Mouse (Mus musculus) liver, embryonic 12.5 days (tissue): Measurements from ENCODE around the gene Gm5678. TPM values are rescaled to one million over a fixed set of nuclear protein-coding genes. Genes with fewer than 3 reads are reported as not detected.
"Not testable (repeated sequence)": the region's sequence is repeated elsewhere in the genome, so short reads cannot be mapped to it uniquely, and the experiment has no call there.

Experiments
- ATAC-seq: fragments of 200-750 bp; cut with Nextera tagmentation; 2 replicates; pipeline ENCODE4 v1.8.0; 2017; ENCODE audit warnings: moderate number of reproducible peaks, mild to moderate bottlenecking, moderate library complexity
- H3K27ac ChIP-seq: fragments of 300-500 bp; sonication (generic); 2 replicates; pipeline ENCODE4 v1.5.1; 2016; ENCODE audit warnings: mild to moderate bottlenecking
- H3K27me3 ChIP-seq: fragments of 300-500 bp; sonication (generic); replicated peaks from 2 replicates; pipeline ENCODE4 v1.6.1; 2016; ENCODE audit warnings: mild to moderate bottlenecking, moderate library complexity
- H3K36me3 ChIP-seq: fragments of 300-500 bp; sonication (generic); 2 replicates; pipeline ENCODE4 v1.6.1; 2016; ENCODE audit warnings: mild to moderate bottlenecking, moderate library complexity
- H3K4me1 ChIP-seq: fragments of 300-500 bp; sonication (generic); 2 replicates; pipeline ENCODE4 v1.6.1; 2016
- H3K4me2 ChIP-seq: fragments of 300-500 bp; sonication (generic); 2 replicates; pipeline ENCODE4 v1.6.1; 2016; ENCODE audit warnings: mild to moderate bottlenecking, moderate library complexity
- H3K4me3 ChIP-seq: fragments of 300-500 bp; sonication (generic); 2 replicates; pipeline ENCODE4 v1.5.1; 2016; ENCODE audit warnings: mild to moderate bottlenecking, moderate library complexity
- H3K9ac ChIP-seq: fragments of 300-500 bp; sonication (generic); 2 replicates; pipeline ENCODE4 v1.6.1; 2016; ENCODE audit warnings: mild to moderate bottlenecking, moderate library complexity
- H3K9me3 ChIP-seq: fragments of 300-500 bp; sonication (generic); replicated peaks from 2 replicates; pipeline ENCODE4 v1.6.1; 2016; ENCODE audit warnings: mild to moderate bottlenecking, moderate library complexity
- WGBS: fragments of 180-500 bp; shearing (Covaris S2); methylation state at CpG from one replicate; pipeline ENCODE4 v1.1.7; 2016; ENCODE audit not compliant: insufficient replicate concordance; 5-methylcytosine and 5-hydroxymethylcytosine counted together
- polyA plus RNA-seq: library from polyadenylated mRNA; unstranded; fragments of >200 nt; fragmentation: Nextera tagmentation; extraction: Ambion mirVana; gene quantifications from 2 replicates; pipeline ENCODE4 v1.2.1, GENCODE M21; 2016

Gene Gm5678
- polyA plus RNA-seq, 1 experiment from 2014 or later: not detected

GRCm38 (mm10) chr16:93610961-93611360 is 16.9 kb upstream of the Gm5678 start:
- 77% methylated on average over 4 of the region's 4 CpGs for WGBS
- Histone ChIP-seq H3K4me1 (peaks cover 19% of the 10 kb centered on the region), H3K4me3 (no peak overlapping the region), H3K27me3 (peaks cover 11% of the 10 kb centered on the region; the same call in 1 of the 2 replicates), H3K27ac (no peak overlapping the region), H3K9ac (no peak overlapping the region), H3K9me3 (no peaks in the 10 kb centered on the region), H3K36me3 (peaks cover 5% of the 10 kb centered on the region), H3K4me2 (no peak overlapping the region)
- ATAC-seq: no peak

DNA sequence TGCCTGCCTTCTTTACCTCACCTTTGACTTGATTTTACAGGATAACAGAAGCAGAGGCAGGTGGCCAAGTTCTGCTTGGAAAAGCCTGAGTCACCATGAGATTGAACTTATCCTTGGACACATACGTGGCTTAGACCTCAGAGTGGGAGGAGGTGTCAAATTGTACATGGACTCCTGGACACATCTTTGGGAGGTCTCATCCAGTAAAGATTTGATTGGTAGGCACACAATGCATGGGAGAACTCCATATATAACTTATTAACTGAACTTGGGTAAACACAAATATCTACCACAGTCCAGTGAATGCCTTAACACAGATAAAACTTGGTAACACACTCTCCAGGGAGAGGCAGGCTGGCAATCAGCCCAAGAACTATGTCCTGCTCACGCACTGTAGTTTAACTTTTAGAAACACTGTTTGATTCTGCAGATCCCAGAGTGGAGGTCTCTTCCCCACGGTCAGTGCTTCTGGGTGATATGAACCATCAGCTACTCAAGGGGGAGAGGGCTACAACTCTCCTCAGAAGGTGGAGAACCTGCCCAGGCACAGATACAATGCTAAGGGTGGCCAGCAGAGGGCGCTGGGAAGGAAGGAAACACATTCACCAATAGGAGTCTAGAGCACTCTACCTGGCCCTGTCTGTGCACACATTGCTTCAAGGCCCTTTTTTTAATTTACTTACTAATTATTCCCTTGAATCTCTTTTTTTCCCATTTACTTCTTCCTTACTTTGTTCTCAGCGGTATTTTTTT is 12.6 kb upstream of the Gm5678 start:
- Histone ChIP-seq H3K27me3 (0 out of 2 replicates have a peak, but pooled peaks cover 3% of the 10 kb centered on the region), H3K4me3 (no peak overlapping the region), H3K4me2 (no peak overlapping the region), H3K4me1 (no peaks in the 10 kb centered on the region), H3K27ac (no peak overlapping the region), H3K36me3 (no peaks in the 10 kb centered on the region), H3K9me3 (no peaks in the 10 kb centered on the region), H3K9ac (no peak overlapping the region)
- ATAC-seq: no peak
- 23% methylated on average over 5 of the region's 5 CpGs for WGBS

DNA sequence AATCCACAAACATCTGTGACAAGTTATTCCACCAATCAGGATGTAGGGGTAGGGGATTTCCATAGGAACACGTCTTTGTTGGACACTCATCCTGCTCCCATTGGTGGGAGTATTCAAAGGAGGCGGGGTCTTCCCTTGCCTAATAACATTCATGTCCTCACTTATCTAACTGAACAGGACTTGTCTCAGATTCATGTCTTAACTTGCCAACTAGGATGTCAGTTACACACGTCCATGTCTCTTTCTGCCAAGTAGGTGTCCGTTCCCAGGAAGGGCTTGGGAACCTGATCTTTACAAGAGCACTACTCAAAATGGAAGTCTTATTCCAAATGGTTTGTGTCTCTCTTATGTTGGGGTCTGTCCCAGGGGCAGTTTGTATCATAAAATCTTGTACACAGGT is 4.1 kb upstream of the Gm5678 start:
- H3K36me3 ChIP-seq, H3K9me3 ChIP-seq, H3K9ac ChIP-seq, ATAC-seq, H3K4me2 ChIP-seq, H3K4me3 ChIP-seq, H3K4me1 ChIP-seq, H3K27ac ChIP-seq: not testable (repeated sequence)
- 61% methylated on average over 4 of the region's 4 CpGs for whole genome bisulfite sequencing
- H3K27me3 ChIP-seq: peaks cover 24% of the 10 kb centered on the region; the same call in 1 of the 2 replicates

DNA sequence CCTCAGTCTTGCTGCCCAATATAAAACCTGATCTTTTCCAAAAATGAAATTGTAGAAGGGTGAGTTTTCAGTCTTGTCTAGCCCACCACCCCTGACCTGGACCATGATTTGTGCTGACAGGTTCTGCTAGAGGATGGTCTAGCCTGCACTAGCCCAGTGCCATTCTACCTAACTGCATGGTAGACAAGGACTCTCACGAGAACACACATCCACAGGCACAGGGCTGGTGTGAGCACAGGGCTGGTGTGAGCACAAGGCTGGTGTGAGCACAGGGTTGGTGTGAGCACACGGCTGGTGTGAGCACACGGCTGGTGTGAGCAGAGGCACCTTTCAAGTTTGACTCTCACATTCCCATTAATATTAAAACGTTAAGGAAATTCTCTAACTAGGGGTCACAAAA is 3.2 kb upstream of the Gm5678 start:
- Histone ChIP-seq H3K36me3 (no peaks in the 10 kb centered on the region), H3K27ac (no peak overlapping the region), H3K9ac (no peak overlapping the region), H3K9me3 (no peaks in the 10 kb centered on the region), H3K4me2 (no peak overlapping the region), H3K4me3 (no peak overlapping the region), H3K4me1 (no peaks in the 10 kb centered on the region), H3K27me3 (peaks cover 24% of the 10 kb centered on the region; the same call in 1 of the 2 replicates)
- ATAC-seq: no peak
- 60% methylated on average over 4 of the region's 4 CpGs for WGBS

DNA sequence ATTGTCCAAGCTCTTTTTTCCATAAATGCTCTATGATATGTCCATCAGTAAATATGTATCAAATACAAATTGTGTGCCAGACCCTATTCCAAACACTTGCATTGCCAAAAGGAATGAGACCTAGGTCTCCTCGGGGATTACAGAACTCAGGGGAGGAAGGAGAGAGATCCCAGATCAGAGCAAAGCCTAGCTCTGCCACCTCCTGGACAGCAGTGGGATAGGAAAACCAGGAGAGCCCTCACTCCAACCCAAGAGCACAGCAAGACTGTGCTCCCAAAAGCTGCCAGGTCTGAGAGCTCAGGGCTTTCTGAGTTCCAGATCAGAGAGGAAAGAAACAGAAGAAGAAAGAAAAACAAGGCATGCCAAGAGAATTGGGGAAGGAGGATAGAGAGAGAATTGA is 1.2 kb upstream of the Gm5678 start:
- Histone ChIP-seq H3K4me3 (no peak overlapping the region), H3K9ac (no peak overlapping the region), H3K36me3 (no peaks in the 10 kb centered on the region), H3K9me3 (no peaks in the 10 kb centered on the region), H3K4me2 (no peak overlapping the region), H3K27me3 (peaks cover 27% of the 10 kb centered on the region; the same call in 1 of the 2 replicates), H3K27ac (no peak overlapping the region), H3K4me1 (no peaks in the 10 kb centered on the region)
- 11% methylated on average over 1 of the region's 1 CpGs for WGBS
- no peak for ATAC-seq

- 29% methylated on average over 4 of the region's 4 CpGs for WGBS
- H3K9me3 ChIP-seq: no peaks in the 10 kb centered on the region
- H3K4me2 ChIP-seq: no peak overlapping the region
- H3K4me1 ChIP-seq: no peaks in the 10 kb centered on the region
- no peak overlapping the region for H3K4me3 ChIP-seq
- ATAC-seq: no peak
- no peaks in the 10 kb centered on the region; the same call in 1 of the 2 replicates for H3K27me3 ChIP-seq
- H3K27ac ChIP-seq: no peak overlapping the region
- H3K9ac ChIP-seq: no peak overlapping the region
- H3K36me3 ChIP-seq: no peaks in the 10 kb centered on the region
Observed at GRCm38 (mm10) chr16:93644006-93644405, 16.1 kb downstream of the Gm5678 start.

DNA sequence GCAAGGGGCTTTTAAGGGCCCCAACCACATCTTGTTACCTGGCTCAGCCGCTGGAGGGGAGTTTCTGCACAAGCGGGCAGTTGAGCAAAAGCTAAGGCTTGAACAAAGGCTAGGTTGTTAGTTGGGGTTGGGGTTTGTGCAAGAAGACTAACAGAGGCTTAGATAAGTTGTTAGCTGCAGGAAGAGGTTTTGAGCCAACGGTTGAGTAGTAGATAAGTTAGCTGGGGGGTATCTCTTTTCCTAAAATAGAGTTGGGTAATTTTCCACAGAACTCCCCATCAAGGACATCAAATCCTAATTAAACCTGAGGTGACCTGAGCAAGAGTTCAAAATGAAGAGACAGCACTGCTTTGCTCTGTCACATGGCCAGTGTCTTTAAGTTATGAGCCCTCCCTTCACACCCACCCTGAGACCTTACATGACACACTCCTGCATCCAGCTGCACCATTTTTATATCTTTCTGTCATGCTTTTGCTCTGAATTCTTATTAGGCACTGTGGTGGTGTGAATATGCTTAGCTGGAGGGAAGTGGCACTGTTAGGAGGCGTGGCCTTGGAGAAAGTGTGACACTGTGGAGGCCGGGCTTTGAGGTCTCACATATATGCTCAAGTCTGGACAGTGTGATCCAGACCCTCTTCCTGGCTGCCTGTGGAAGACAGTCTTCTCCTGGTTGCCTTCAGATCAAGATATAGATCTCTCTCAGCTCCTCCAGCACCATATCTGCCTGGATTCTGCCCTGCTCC is 20.7 kb downstream of the Gm5678 start:
- Histone ChIP-seq H3K27ac (no peak overlapping the region), H3K4me3 (no peak overlapping the region), H3K9ac (no peak overlapping the region), H3K36me3 (no peaks in the 10 kb centered on the region), H3K4me1 (no peaks in the 10 kb centered on the region), H3K27me3 (0 out of 2 replicates have a peak, but pooled peaks cover 5% of the 10 kb centered on the region), H3K9me3 (no peaks in the 10 kb centered on the region), H3K4me2 (no peak overlapping the region)
- no peak for ATAC-seq
- 49% methylated on average over 5 of the region's 5 CpGs for WGBS

DNA sequence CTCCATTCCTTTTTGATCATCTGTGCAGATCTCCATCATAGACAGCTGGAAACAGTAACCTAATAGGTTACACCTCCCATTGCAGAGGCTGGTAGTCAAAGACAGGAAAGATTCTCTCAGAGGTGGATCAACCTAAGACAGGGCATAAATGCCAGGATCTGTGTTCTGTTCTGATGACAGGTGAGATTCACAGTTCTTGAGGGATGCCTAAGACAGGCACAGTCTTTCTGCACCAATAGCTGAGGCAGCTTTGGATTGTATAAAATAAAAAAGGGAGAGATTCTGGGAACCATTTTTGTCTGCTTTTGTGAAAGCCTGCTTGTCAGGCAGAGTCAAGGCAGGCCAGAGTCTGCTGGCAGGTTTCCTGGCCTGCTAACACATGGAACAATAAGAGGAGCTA is 40.1 kb downstream of the Gm5678 start:
- Histone ChIP-seq H3K27me3 (no peaks in the 10 kb centered on the region; the same call in 1 of the 2 replicates), H3K4me2 (no peak overlapping the region), H3K4me1 (no peaks in the 10 kb centered on the region), H3K27ac (no peak overlapping the region), H3K36me3 (no peaks in the 10 kb centered on the region), H3K9ac (no peak overlapping the region), H3K9me3 (peaks cover 10% of the 10 kb centered on the region), H3K4me3 (no peak overlapping the region)
- ATAC-seq: no peak

DNA sequence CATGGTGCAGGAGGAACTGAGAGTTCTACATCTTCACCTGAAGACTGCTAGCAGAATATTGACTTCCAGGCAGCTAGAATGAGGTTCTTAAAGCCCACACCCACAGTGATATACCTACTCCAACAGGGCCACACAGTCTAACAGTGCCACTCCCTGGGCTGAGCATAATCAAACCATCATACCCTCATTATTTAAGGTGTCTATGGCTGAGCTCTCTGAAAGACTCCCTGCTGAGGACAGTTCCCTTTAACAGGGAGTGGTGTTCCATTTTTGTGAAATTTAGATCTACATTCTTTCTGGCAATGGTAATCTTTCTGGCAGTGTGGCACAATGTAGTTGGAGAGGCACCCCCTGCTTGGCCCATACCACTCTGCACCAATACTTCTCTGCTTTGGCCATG is 41.6 kb downstream of the Gm5678 start:
- Histone ChIP-seq H3K27me3 (no peaks in the 10 kb centered on the region), H3K27ac (no peak overlapping the region), H3K4me1 (no peaks in the 10 kb centered on the region), H3K9me3 (peaks cover 10% of the 10 kb centered on the region), H3K4me2 (no peak overlapping the region), H3K4me3 (no peak overlapping the region), H3K9ac (no peak overlapping the region), H3K36me3 (no peaks in the 10 kb centered on the region)
- no peak for ATAC-seq

- not testable (repeated sequence) for H3K4me3 ChIP-seq, H3K9ac ChIP-seq, H3K27me3 ChIP-seq, H3K4me1 ChIP-seq, H3K36me3 ChIP-seq, ATAC-seq, H3K27ac ChIP-seq, H3K4me2 ChIP-seq
- WGBS: 31% methylated on average over 4 of the region's 4 CpGs
- peaks cover 10% of the 10 kb centered on the region for H3K9me3 ChIP-seq
Observed at GRCm38 (mm10) chr16:93670466-93670865, 42.6 kb downstream of the Gm5678 start.

DNA sequence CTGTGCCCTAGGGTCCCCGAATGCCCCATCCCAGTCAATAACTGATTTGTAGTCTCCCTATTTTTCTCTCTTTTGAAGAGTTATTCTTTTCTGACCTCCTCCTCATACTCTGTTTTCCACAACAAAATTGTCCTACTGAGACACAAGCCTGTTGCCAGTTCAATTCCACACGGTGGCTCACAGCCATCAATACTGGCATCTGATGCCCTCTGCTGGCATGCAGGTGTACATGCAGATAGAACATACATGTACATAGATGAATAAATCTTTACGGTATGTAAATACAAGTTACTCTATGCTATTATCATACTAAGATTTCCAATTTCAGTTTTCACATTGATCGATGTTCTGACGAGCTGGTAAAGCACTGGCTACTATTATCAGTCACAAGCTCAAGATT is 43.2 kb downstream of the Gm5678 start:
- Histone ChIP-seq H3K9me3 (peaks cover 10% of the 10 kb centered on the region), H3K9ac (no peak overlapping the region), H3K4me1 (no peaks in the 10 kb centered on the region), H3K36me3 (no peaks in the 10 kb centered on the region), H3K27me3 (no peaks in the 10 kb centered on the region), H3K4me3 (no peak overlapping the region), H3K4me2 (no peak overlapping the region), H3K27ac (no peak overlapping the region)
- ATAC-seq: no peak
- WGBS: 69% methylated on average over 5 of the region's 5 CpGs

GRCm38 (mm10) chr16:93676376-93676775 is 48.5 kb downstream of the Gm5678 start:
- no peak overlapping the region for H3K4me3 ChIP-seq
- no peaks in the 10 kb centered on the region for H3K36me3 ChIP-seq
- H3K27ac ChIP-seq: no peak overlapping the region
- WGBS: 60% methylated on average over 5 of the region's 5 CpGs
- no peaks in the 10 kb centered on the region for H3K4me1 ChIP-seq
- H3K9me3 ChIP-seq: no peaks in the 10 kb centered on the region
- H3K4me2 ChIP-seq: no peak overlapping the region
- ATAC-seq: no peak
- H3K9ac ChIP-seq: no peak overlapping the region
- peaks cover 30% of the 10 kb centered on the region for H3K27me3 ChIP-seq
